Mouse (Mus musculus): ENCODE measurements at regions not wholly inside any gene's neighbourhood (a gene's known extent, or its start where the extent isn't known, plus 50 kb on each side); places are given as distances from the start of the nearest gene placed in this dataset.

- Histone ChIP-seq H3K27ac (replicated peaks; ENCODE audit: low read depth, low read length) (no peak overlapping the region), H3K4me2 (replicated peaks; ENCODE audit: low read depth, low read length, severe bottlenecking) (no peak overlapping the region), H3K9me3 (ENCODE audit: control insufficient read depth, low read length) (no peaks in the 10 kb centered on the region), H3K9ac (ENCODE audit: low read depth, low read length, severe bottlenecking) (no peak overlapping the region), H3K36me3 (ENCODE audit: control insufficient read depth, insufficient read depth, low read length) (no peaks in the 10 kb centered on the region), H3K4me1 (ENCODE audit: control insufficient read depth, insufficient read depth, low read length) (no peaks in the 10 kb centered on the region), H3K4me3 (replicated peaks; ENCODE audit: low read length) (no peak overlapping the region), H3K27me3 (ENCODE audit: control insufficient read depth, insufficient read depth, low read length) (no peaks in the 10 kb centered on the region)
- no peak for TF ChIP-seq POLR2A (IDR thresholded peaks at IDR 0.05; ENCODE audit: borderline replicate concordance, extremely low read depth, insufficient read depth, insufficient read length)
- no peak for ATAC-seq (ENCODE audit: low FRiP score, low read depth)
- WGBS = 48% methylated on average over 5 of the region's 5 CpGs
- DNase-seq (ENCODE audit: low spot score) = no peak
Measured at GRCm38 (mm10) chr2:146624207-146624606, 112.1 kb upstream of the Ralgapa2 start.

DNA sequence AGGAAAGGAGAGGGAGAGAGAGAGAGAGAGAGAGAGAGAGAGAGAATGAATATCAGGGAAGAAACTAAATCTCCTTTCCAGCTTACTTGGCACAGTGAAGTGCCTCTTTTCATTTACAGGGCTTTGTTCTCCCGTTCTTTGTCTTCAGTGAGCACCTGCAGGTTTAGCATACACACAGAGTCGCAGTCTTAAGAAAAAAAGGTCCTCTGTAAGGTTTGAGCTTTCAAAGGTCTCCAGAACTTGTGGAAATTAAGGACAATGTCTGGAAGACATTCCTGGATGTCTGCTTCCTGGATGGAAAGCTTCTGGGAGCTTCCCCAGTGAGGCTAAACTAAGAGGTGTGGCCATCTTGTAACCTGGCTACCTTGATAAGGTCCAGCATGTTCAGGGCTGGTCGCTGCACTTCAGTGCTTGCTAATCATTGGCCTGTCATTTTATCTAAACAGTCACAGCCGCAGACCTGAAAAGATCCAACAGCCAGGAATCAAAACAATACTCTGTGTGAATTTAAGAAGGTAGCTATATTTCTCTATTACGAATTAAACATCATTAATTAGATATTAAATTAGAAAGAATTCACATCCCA is 113.1 kb upstream of the Ralgapa2 start:
- no peak for TF ChIP-seq POLR2A (IDR thresholded peaks at IDR 0.05; ENCODE audit: borderline replicate concordance, extremely low read depth, insufficient read depth, insufficient read length)
- DNase-seq (ENCODE audit: low spot score) = no peak
- Histone ChIP-seq H3K9ac (ENCODE audit: low read depth, low read length, severe bottlenecking) (no peak overlapping the region), H3K36me3 (ENCODE audit: control insufficient read depth, insufficient read depth, low read length) (no peaks in the 10 kb centered on the region), H3K27ac (replicated peaks; ENCODE audit: low read depth, low read length) (no peak overlapping the region), H3K4me1 (ENCODE audit: control insufficient read depth, insufficient read depth, low read length) (no peaks in the 10 kb centered on the region), H3K4me2 (replicated peaks; ENCODE audit: low read depth, low read length, severe bottlenecking) (no peak overlapping the region), H3K27me3 (ENCODE audit: control insufficient read depth, insufficient read depth, low read length) (no peaks in the 10 kb centered on the region), H3K4me3 (replicated peaks; ENCODE audit: low read length) (no peak overlapping the region), H3K9me3 (ENCODE audit: control insufficient read depth, low read length) (no peaks in the 10 kb centered on the region)
- WGBS = 56% methylated on average over 5 of the region's 5 CpGs
- ATAC-seq (ENCODE audit: low FRiP score, low read depth) = no peak

DNA sequence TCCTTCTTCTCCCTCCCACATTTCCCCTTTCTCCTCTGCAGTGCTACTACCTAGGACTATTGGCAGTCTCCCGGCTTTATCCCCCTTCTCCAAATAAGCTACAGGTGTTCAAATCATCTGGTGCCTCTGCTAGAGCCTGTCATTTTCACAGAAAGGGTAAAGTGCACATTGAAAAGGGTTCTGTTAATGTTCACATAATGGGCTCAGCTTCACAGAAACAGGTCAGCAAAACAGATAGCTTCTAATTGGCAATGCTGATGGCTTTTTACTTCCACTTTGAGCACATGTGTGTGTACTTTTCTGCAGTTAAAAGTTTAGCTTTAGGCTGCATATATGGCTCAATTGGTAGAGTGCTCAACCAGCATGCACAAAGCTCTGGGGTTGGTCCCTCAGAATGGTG is 114.4 kb upstream of the Ralgapa2 start:
- Histone ChIP-seq H3K4me2 (replicated peaks; ENCODE audit: low read depth, low read length, severe bottlenecking) (no peak overlapping the region), H3K27me3 (ENCODE audit: control insufficient read depth, insufficient read depth, low read length) (no peaks in the 10 kb centered on the region), H3K4me1 (ENCODE audit: control insufficient read depth, insufficient read depth, low read length) (no peaks in the 10 kb centered on the region), H3K4me3 (replicated peaks; ENCODE audit: low read length) (no peak overlapping the region), H3K36me3 (ENCODE audit: control insufficient read depth, insufficient read depth, low read length) (no peaks in the 10 kb centered on the region), H3K9me3 (ENCODE audit: control insufficient read depth, low read length) (no peaks in the 10 kb centered on the region), H3K27ac (replicated peaks; ENCODE audit: low read depth, low read length) (no peak overlapping the region), H3K9ac (ENCODE audit: low read depth, low read length, severe bottlenecking) (no peak overlapping the region)
- ATAC-seq (ENCODE audit: low FRiP score, low read depth) (no peak), DNase-seq (ENCODE audit: low spot score) (no peak)
- no peak for TF ChIP-seq POLR2A (IDR thresholded peaks at IDR 0.05; ENCODE audit: borderline replicate concordance, extremely low read depth, insufficient read depth, insufficient read length)
- 32% methylated on average over 1 of the region's 1 CpGs for WGBS

DNA sequence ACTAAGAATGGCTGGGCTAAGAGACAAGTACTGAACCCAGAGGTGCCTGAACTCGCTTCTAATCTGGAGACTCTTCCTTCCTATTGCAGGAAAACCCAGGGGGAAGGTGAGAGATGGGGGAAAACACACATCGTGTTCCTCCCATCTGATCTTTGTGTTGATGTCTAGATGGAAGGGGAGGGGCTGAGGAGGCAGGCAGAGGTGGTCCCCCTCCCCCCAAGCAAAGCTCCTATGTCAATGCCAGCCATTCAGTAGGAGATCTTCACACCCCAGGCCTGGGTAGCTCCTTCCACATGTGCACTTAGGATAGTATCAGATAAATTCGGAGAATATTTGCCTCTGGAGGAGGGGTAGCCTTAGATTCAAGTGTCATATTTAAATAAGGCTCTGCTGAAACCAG is 118.0 kb upstream of the Ralgapa2 start:
- 68% methylated on average over 3 of the region's 3 CpGs for WGBS
- Histone ChIP-seq H3K27ac (replicated peaks; ENCODE audit: low read depth, low read length) (no peak overlapping the region), H3K9ac (ENCODE audit: low read depth, low read length, severe bottlenecking) (no peak overlapping the region), H3K4me1 (ENCODE audit: control insufficient read depth, insufficient read depth, low read length) (no peaks in the 10 kb centered on the region), H3K27me3 (ENCODE audit: control insufficient read depth, insufficient read depth, low read length) (no peaks in the 10 kb centered on the region), H3K4me3 (replicated peaks; ENCODE audit: low read length) (no peak overlapping the region), H3K4me2 (replicated peaks; ENCODE audit: low read depth, low read length, severe bottlenecking) (no peak overlapping the region), H3K36me3 (ENCODE audit: control insufficient read depth, insufficient read depth, low read length) (no peaks in the 10 kb centered on the region), H3K9me3 (ENCODE audit: control insufficient read depth, low read length) (no peaks in the 10 kb centered on the region)
- DNase-seq (ENCODE audit: low spot score) (no peak), ATAC-seq (ENCODE audit: low FRiP score, low read depth) (no peak)
- no peak for TF ChIP-seq POLR2A (IDR thresholded peaks at IDR 0.05; ENCODE audit: borderline replicate concordance, extremely low read depth, insufficient read depth, insufficient read length)

GRCm38 (mm10) chr2:146631098-146631497 is 119.0 kb upstream of the Ralgapa2 start:
- H3K4me3 ChIP-seq (replicated peaks; ENCODE audit: low read length) = no peak overlapping the region
- TF ChIP-seq POLR2A (IDR thresholded peaks at IDR 0.05; ENCODE audit: borderline replicate concordance, extremely low read depth, insufficient read depth, insufficient read length) = no peak
- H3K4me2 ChIP-seq (replicated peaks; ENCODE audit: low read depth, low read length, severe bottlenecking) = no peak overlapping the region
- no peaks in the 10 kb centered on the region for H3K27me3 ChIP-seq (ENCODE audit: control insufficient read depth, insufficient read depth, low read length)
- no peaks in the 10 kb centered on the region for H3K9me3 ChIP-seq (ENCODE audit: control insufficient read depth, low read length)
- WGBS = 75% methylated on average over 5 of the region's 5 CpGs
- DNase-seq (ENCODE audit: low spot score) (no peak), ATAC-seq (ENCODE audit: low FRiP score, low read depth) (no peak)
- no peak overlapping the region for H3K9ac ChIP-seq (ENCODE audit: low read depth, low read length, severe bottlenecking)
- no peaks in the 10 kb centered on the region for H3K4me1 ChIP-seq (ENCODE audit: control insufficient read depth, insufficient read depth, low read length)
- H3K36me3 ChIP-seq (ENCODE audit: control insufficient read depth, insufficient read depth, low read length) = no peaks in the 10 kb centered on the region
- H3K27ac ChIP-seq (replicated peaks; ENCODE audit: low read depth, low read length) = no peak overlapping the region
